Mouse (Mus musculus): Measurements from ENCODE around the gene Cldn10. TPM values are rescaled to one million over a fixed set of nuclear protein-coding genes. Genes with fewer than 3 reads are reported as not detected.
A peak's percentile ranks its signal among the peaks of the same experiment; 100 is the strongest.

The Cldn10 gene
- polyA plus RNA-seq, 1 experiment from 2014 or later = 1.5 TPM

- Histone ChIP-seq H3K9me3 (ENCODE audit: control insufficient read depth) (no peaks in the 10 kb centered on the region), H3K27ac (ENCODE audit: low read depth, low read length) (no peak overlapping the region), H3K4me1 (replicated peaks; ENCODE audit: control insufficient read depth, insufficient read depth, low read length) (no peaks in the 10 kb centered on the region), H3K36me3 (ENCODE audit: control insufficient read depth, insufficient read depth) (no peaks in the 10 kb centered on the region), H3K4me2 (replicated peaks; ENCODE audit: low read depth) (no peak overlapping the region), H3K27me3 (replicated peaks; ENCODE audit: control insufficient read depth, insufficient read depth, low read length) (no peaks in the 10 kb centered on the region), H3K4me3 (ENCODE audit: low read depth, low read length) (no peak overlapping the region), H3K9ac (ENCODE audit: low read depth, low read length) (no peak overlapping the region)
- no peak for ATAC-seq
- TF ChIP-seq CTCF (IDR thresholded peaks at IDR 0.05; ENCODE audit: low read depth) = no peak
- WGBS = 86% methylated on average over 13 of the region's 13 CpGs
Measured at GRCm38 (mm10) chr14:118868102-118868724, 80.5 kb downstream of the Cldn10 start.

GRCm38 (mm10) chr14:118869712-118870111 is 82.0 kb downstream of the Cldn10 start:
- no peaks in the 10 kb centered on the region for H3K4me1 ChIP-seq (replicated peaks; ENCODE audit: control insufficient read depth, insufficient read depth, low read length)
- H3K27ac ChIP-seq (ENCODE audit: low read depth, low read length) = no peak overlapping the region
- WGBS = 62% methylated on average over 6 of the region's 6 CpGs
- no peaks in the 10 kb centered on the region for H3K27me3 ChIP-seq (replicated peaks; ENCODE audit: control insufficient read depth, insufficient read depth, low read length)
- no peak overlapping the region for H3K9ac ChIP-seq (ENCODE audit: low read depth, low read length)
- H3K36me3 ChIP-seq (ENCODE audit: control insufficient read depth, insufficient read depth) = no peaks in the 10 kb centered on the region
- H3K9me3 ChIP-seq (ENCODE audit: control insufficient read depth) = no peaks in the 10 kb centered on the region
- H3K4me3 ChIP-seq (ENCODE audit: low read depth, low read length) = no peak overlapping the region
- ATAC-seq = no peak
- H3K4me2 ChIP-seq (replicated peaks; ENCODE audit: low read depth) = no peak overlapping the region
- no peak for TF ChIP-seq CTCF (IDR thresholded peaks at IDR 0.05; ENCODE audit: low read depth)

GRCm38 (mm10) chr14:118874126-118874525 is 86.4 kb downstream of the Cldn10 start:
- Histone ChIP-seq H3K27me3 (replicated peaks; ENCODE audit: control insufficient read depth, insufficient read depth, low read length) (no peaks in the 10 kb centered on the region), H3K4me1 (replicated peaks; ENCODE audit: control insufficient read depth, insufficient read depth, low read length) (no peaks in the 10 kb centered on the region), H3K9ac (ENCODE audit: low read depth, low read length) (no peak overlapping the region), H3K27ac (ENCODE audit: low read depth, low read length) (no peak overlapping the region), H3K36me3 (ENCODE audit: control insufficient read depth, insufficient read depth) (peaks cover 2% of the 10 kb centered on the region; the same call in 1 of the 2 replicates), H3K4me3 (ENCODE audit: low read depth, low read length) (no peak overlapping the region), H3K9me3 (ENCODE audit: control insufficient read depth) (no peaks in the 10 kb centered on the region), H3K4me2 (replicated peaks; ENCODE audit: low read depth) (no peak overlapping the region)
- ATAC-seq = no peak
- 94% methylated on average over 4 of the region's 4 CpGs for WGBS
- TF ChIP-seq CTCF (IDR thresholded peaks at IDR 0.05; ENCODE audit: low read depth) = no peak

GRCm38 (mm10) chr14:118874786-118875415 is 87.2 kb downstream of the Cldn10 start:
- peaks cover 2% of the 10 kb centered on the region; the same call in 1 of the 2 replicates for H3K36me3 ChIP-seq (ENCODE audit: control insufficient read depth, insufficient read depth)
- no peak overlapping the region for H3K4me3 ChIP-seq (ENCODE audit: low read depth, low read length)
- H3K4me2 ChIP-seq (replicated peaks; ENCODE audit: low read depth) = no peak overlapping the region
- 59% methylated on average over 10 of the region's 10 CpGs for WGBS
- H3K9ac ChIP-seq (ENCODE audit: low read depth, low read length) = no peak overlapping the region
- ATAC-seq = peak; percentile 36; the same call in 1 of the 2 replicates
- no peaks in the 10 kb centered on the region for H3K27me3 ChIP-seq (replicated peaks; ENCODE audit: control insufficient read depth, insufficient read depth, low read length)
- no peak overlapping the region; the same call in 1 of the 2 replicates for H3K27ac ChIP-seq (ENCODE audit: low read depth, low read length)
- H3K4me1 ChIP-seq (replicated peaks; ENCODE audit: control insufficient read depth, insufficient read depth, low read length) = no peaks in the 10 kb centered on the region
- TF ChIP-seq CTCF (IDR thresholded peaks at IDR 0.05; ENCODE audit: low read depth) = no peak
- no peaks in the 10 kb centered on the region for H3K9me3 ChIP-seq (ENCODE audit: control insufficient read depth)

GRCm38 (mm10) chr14:118878346-118878910 is 90.7 kb downstream of the Cldn10 start:
- WGBS = 70% methylated on average over 11 of the region's 11 CpGs
- no peak for ATAC-seq
- H3K27ac ChIP-seq (ENCODE audit: low read depth, low read length) = no peak overlapping the region
- no peak overlapping the region for H3K9ac ChIP-seq (ENCODE audit: low read depth, low read length)
- no peak overlapping the region for H3K4me2 ChIP-seq (replicated peaks; ENCODE audit: low read depth)
- no peaks in the 10 kb centered on the region for H3K27me3 ChIP-seq (replicated peaks; ENCODE audit: control insufficient read depth, insufficient read depth, low read length)
- no peaks in the 10 kb centered on the region for H3K9me3 ChIP-seq (ENCODE audit: control insufficient read depth)
- no peak for TF ChIP-seq CTCF (IDR thresholded peaks at IDR 0.05; ENCODE audit: low read depth)
- H3K4me1 ChIP-seq (replicated peaks; ENCODE audit: control insufficient read depth, insufficient read depth, low read length) = no peaks in the 10 kb centered on the region
- no peak overlapping the region for H3K4me3 ChIP-seq (ENCODE audit: low read depth, low read length)
- peaks cover 2% of the 10 kb centered on the region; the same call in 1 of the 2 replicates for H3K36me3 ChIP-seq (ENCODE audit: control insufficient read depth, insufficient read depth)

- H3K27ac ChIP-seq (ENCODE audit: low read depth, low read length) = no peak overlapping the region
Measured at GRCm38 (mm10) chr14:118880696-118881095, 93.0 kb downstream of the Cldn10 start.

More at GRCm38 (mm10) chr14:118880696-118881095, 93.0 kb downstream of the Cldn10 start:
- no peak for TF ChIP-seq CTCF (IDR thresholded peaks at IDR 0.05; ENCODE audit: low read depth)
- Histone ChIP-seq H3K9me3 (ENCODE audit: control insufficient read depth) (no peaks in the 10 kb centered on the region), H3K9ac (ENCODE audit: low read depth, low read length) (no peak overlapping the region), H3K4me2 (replicated peaks; ENCODE audit: low read depth) (no peak overlapping the region), H3K36me3 (ENCODE audit: control insufficient read depth, insufficient read depth) (peaks cover 2% of the 10 kb centered on the region; the same call in 1 of the 2 replicates), H3K27me3 (replicated peaks; ENCODE audit: control insufficient read depth, insufficient read depth, low read length) (no peaks in the 10 kb centered on the region), H3K4me3 (ENCODE audit: low read depth, low read length) (no peak overlapping the region), H3K4me1 (replicated peaks; ENCODE audit: control insufficient read depth, insufficient read depth, low read length) (no peaks in the 10 kb centered on the region)
- ATAC-seq = no peak
- WGBS = 77% methylated on average over 10 of the region's 10 CpGs
